Mouse (Mus musculus) G1E (cell line): ENCODE measurements around the gene Olfr477.

Experiments
- CTCF ChIP-seq: IDR thresholded peaks from 2 replicates; pipeline ENCODE4 v1.5.1; 2012; ENCODE audit warnings: low read depth, low read length, inconsistent platforms, mixed read lengths
- GATA1 ChIP-seq: IDR thresholded peaks from 2 replicates; pipeline ENCODE4 v1.6.1; 2012; ENCODE audit warnings: borderline replicate concordance, low read length, inconsistent platforms, mixed read lengths
- TAL1 ChIP-seq: conservative IDR thresholded peaks from 2 replicates; pipeline ENCODE4 v1.6.1; 2012; ENCODE audit warnings: low read depth, low read length, inconsistent platforms, mixed read lengths

- TF ChIP-seq TAL1 (no peak), CTCF (no peak), GATA1 (no peak)
These were observed 32.1 kb upstream of the Olfr477 start, which contains the start of gene Olfr474 for GRCm38 (mm10) chr7:107954343-107954742.
